Mouse (Mus musculus): ENCODE results near the gene Nek5.

- no peak for TF ChIP-seq POLR2A (IDR thresholded peaks at IDR 0.05; ENCODE audit: insufficient read depth, low read length)
- no peak for TF ChIP-seq EP300 (IDR thresholded peaks at IDR 0.05; ENCODE audit: insufficient read depth, low read depth, low read length)
- TF ChIP-seq CTCF (IDR thresholded peaks at IDR 0.05; ENCODE audit: low read depth, low read length): no peak
These were observed 23.0 kb upstream of the Nek5 start for GRCm38 (mm10) chr8:22147706-22148366.

Data from ES-Bruce4 (cell line).